Mouse (Mus musculus) thymus, postnatal 25 days (tissue): ENCODE measurements around the gene Parp3.

Experiments used
- DNase-seq: peaks from one replicate; pipeline ENCODE4 v3.0.0; 2022

The Parp3 gene

GRCm38 (mm10) chr9:106421033-106421864 lies 55.5 kb downstream of the Parp3 start:
- no peak for DNase-seq

DNA sequence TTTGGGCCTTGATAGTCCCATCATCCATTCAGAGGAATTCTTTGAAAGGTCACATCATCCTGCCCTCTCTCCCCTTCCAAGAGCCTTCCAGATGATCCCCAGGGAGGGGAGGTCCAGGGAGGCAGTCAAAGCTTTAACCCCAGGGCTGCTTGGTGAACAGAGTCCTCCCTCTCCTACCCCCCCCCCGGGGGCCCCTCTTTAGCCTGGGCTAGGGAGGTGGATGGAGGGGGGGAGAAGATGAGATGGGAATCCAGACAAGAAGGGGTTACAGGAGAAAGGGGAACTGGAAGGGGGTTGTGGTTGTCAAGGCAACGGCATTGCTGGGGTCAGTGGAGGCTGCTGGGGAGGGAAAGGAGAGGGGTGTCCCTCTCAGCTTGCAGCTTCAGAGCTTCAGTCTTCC lies 56.1 kb downstream of the Parp3 start:
- no peak for DNase-seq
